Mouse (Mus musculus) midbrain, embryonic 12.5 days (tissue): ENCODE results near the gene Prdm8. TPM values are rescaled to one million over a fixed set of nuclear protein-coding genes. Genes with fewer than 3 reads are reported as not detected.

Experiments
- ATAC-seq: fragments of 200-750 bp; cut with Nextera tagmentation; 2 replicates; pipeline ENCODE4 v1.8.0; 2017; ENCODE audit warnings: low read depth, moderate TSS enrichment, moderate library complexity; ENCODE audit not compliant: low FRiP score
- H3K27ac ChIP-seq: fragments of 300-500 bp; sonication (generic); replicated peaks from 2 replicates; pipeline ENCODE4 v1.5.1; 2016; ENCODE audit warnings: mild to moderate bottlenecking
- H3K27me3 ChIP-seq: fragments of 300-500 bp; sonication (generic); 2 replicates; pipeline ENCODE4 v1.6.1; 2016; ENCODE audit warnings: mild to moderate bottlenecking
- H3K36me3 ChIP-seq: fragments of 300-500 bp; sonication (generic); 2 replicates; pipeline ENCODE4 v1.6.1; 2016
- H3K4me1 ChIP-seq: fragments of 300-500 bp; sonication (generic); 2 replicates; pipeline ENCODE4 v1.6.1; 2016
- H3K4me2 ChIP-seq: fragments of 300-500 bp; sonication (generic); replicated peaks from 2 replicates; pipeline ENCODE4 v1.6.1; 2016; ENCODE audit warnings: mild to moderate bottlenecking, moderate library complexity
- H3K4me3 ChIP-seq: fragments of 300-500 bp; sonication (generic); 2 replicates; pipeline ENCODE4 v1.5.1; 2016; ENCODE audit warnings: mild to moderate bottlenecking
- H3K9ac ChIP-seq: fragments of 300-500 bp; sonication (generic); replicated peaks from 2 replicates; pipeline ENCODE4 v1.6.1; 2016; ENCODE audit warnings: mild to moderate bottlenecking, moderate library complexity
- H3K9me3 ChIP-seq: fragments of 300-500 bp; sonication (generic); 2 replicates; pipeline ENCODE4 v1.6.1; 2016; ENCODE audit warnings: mild to moderate bottlenecking
- WGBS: fragments of 180-500 bp; shearing (Covaris S2); methylation state at CpG from one replicate; pipeline ENCODE4 v1.1.7; 2016; 5-methylcytosine and 5-hydroxymethylcytosine counted together
- polyA plus RNA-seq: library from polyadenylated mRNA; unstranded; fragments of >200 nt; fragmentation: Nextera tagmentation; extraction: Ambion mirVana; gene quantifications from 2 replicates; pipeline ENCODE4 v1.2.1, GENCODE M21; 2016

Gene Prdm8
- 1.7 and 3.3 TPM in 2 replicates for polyA plus RNA-seq

DNA sequence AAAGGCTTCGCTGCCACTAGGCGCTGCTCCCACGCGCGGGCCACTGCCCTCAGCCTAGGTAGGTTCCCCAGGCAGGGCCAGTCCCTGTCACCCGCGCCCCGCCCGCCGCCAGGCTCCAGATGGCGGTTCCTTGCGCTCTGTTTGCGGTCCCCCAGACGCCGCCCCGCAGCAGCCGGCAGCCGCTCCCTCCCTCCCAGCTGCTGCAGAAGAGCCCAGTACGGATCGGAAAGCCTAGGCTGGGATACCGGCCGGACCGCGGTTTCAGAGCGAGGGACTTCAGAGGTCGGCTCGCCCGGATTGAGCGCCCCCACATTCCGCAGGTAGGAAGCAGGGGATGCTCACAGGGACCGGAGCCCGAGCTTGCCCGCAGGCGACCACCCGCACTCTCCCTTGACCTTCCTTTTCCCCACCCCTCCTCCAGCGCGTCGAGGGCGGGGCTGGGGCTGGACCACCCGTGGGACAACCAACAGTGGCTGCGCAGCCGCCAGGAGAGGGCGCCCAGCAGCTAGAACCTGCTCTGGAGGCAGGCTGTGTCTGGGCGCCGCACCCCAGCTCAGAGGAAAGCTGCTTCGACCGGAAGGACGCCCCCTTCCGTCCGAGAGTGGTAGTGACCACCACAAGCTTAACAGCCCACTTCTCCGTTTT is at the start of gene Prdm8:
Gene Prdm8 (plus strand): TSS at position 19 of the 645 bp plus-strand sequence.
- peaks cover 45% of the 10 kb centered on the region for H3K4me1 ChIP-seq
- 0 out of 2 replicates have a peak within 1 kb of the TSS, but pooled peaks have one; percentile 28 for H3K9ac ChIP-seq
- no peak within 1 kb of the TSS; the same call in 1 of the 2 replicates for H3K27ac ChIP-seq
- H3K27me3 ChIP-seq = peaks cover 73% of the 10 kb centered on the region
- H3K4me3 ChIP-seq = peak within 1 kb of the TSS; percentile 53
- under 1% methylated on average over 50 of the region's 51 CpGs for WGBS
- H3K36me3 ChIP-seq = no peaks in the 10 kb centered on the region
- no peaks in the 10 kb centered on the region for H3K9me3 ChIP-seq
- peak; percentile 93 for ATAC-seq
- peak within 1 kb of the TSS; percentile 72 for H3K4me2 ChIP-seq

DNA sequence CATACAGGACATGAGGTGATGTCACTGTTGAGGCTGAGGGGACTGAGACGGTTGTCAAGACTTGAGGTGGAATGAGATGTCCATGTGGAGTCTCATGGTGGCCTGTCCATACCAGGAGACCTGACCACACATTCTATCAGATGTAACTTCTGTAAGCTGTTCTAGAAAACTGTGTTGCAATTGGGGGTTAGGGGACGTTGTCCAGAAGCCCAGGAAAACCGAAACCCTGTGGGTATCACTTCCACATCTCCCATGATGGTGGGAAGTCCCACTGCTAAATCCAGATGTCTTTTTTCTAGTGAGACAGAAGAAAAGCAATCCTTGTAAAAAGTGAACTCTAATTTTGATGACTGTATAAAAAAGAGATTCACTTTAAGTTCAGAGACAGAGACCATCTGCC is 39.9 kb upstream of the Prdm8 start:
- Histone ChIP-seq H3K36me3 (no peaks in the 10 kb centered on the region), H3K4me1 (no peaks in the 10 kb centered on the region), H3K4me2 (no peak overlapping the region), H3K4me3 (no peak overlapping the region), H3K9me3 (no peaks in the 10 kb centered on the region), H3K27me3 (no peaks in the 10 kb centered on the region), H3K27ac (no peak overlapping the region), H3K9ac (no peak overlapping the region)
- no peak for ATAC-seq
- 88% methylated on average over 3 of the region's 3 CpGs for WGBS

DNA sequence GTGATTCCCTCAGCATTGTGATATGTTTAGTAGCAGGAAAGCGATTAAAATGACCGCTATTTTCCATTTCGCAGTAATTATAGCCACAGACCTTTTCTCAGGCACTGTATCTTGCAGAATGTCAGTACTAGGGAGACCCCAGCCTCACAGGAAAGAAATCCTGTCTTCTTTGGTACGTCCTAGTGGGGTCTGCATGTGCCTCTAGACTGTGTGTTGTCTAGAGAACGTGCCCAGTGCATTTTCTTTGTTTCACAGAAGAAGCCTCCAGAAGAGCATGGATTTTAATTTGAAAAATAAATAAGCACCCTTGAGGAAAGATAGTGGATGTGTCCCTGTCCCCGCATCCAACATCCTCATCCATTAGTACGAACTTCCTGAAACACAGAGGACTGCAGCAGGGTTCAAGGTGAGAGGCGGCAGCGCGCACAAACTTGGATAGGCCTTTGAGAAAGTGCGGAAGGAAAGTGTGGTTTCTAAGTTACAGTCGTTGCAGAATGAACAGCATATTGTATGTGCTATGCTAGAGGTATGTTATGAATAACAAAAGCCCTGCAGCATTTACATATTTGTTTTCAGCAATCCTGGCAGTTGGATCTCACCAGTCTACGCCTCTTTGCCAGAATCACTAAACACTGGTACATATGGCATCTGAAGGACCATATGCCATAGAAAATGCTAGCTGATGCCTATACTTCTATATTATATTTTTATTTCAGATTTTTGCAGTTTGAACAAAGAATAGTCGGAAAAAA is 28.3 kb upstream of the Prdm8 start:
- H3K27ac ChIP-seq = 0 out of 2 replicates have a peak overlapping the region, but pooled peaks have one; percentile 12
- H3K36me3 ChIP-seq = no peaks in the 10 kb centered on the region
- peaks cover 6% of the 10 kb centered on the region; the same call in 1 of the 2 replicates for H3K4me1 ChIP-seq
- WGBS = 78% methylated on average over 14 of the region's 14 CpGs
- no peaks in the 10 kb centered on the region for H3K9me3 ChIP-seq
- H3K4me3 ChIP-seq = no peak overlapping the region
- no peak overlapping the region for H3K9ac ChIP-seq
- ATAC-seq = peak; percentile 71; the same call in 1 of the 2 replicates
- H3K4me2 ChIP-seq = no peak overlapping the region
- H3K27me3 ChIP-seq = no peaks in the 10 kb centered on the region

DNA sequence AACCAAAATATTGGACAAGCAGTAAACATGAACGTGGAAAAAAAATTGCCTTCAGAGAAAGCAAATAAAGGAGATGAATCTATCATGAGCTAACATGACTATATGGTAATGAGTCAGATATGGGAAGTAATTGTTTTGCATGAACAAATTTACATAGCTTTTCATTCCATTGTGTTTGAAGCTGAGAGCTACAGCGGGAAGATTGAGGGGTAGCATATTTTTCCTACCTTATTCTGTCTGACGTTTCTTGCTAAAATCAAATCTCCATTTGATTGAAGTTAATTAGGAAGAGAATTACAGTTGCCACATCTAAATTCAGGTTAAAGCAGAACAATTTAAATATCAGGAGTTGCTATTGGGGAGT is 27.7 kb upstream of the Prdm8 start:
- H3K9me3 ChIP-seq = no peaks in the 10 kb centered on the region
- no peak overlapping the region for H3K4me3 ChIP-seq
- no peak overlapping the region for H3K27ac ChIP-seq
- peaks cover 6% of the 10 kb centered on the region; the same call in 1 of the 2 replicates for H3K4me1 ChIP-seq
- ATAC-seq = no peak
- no peak overlapping the region for H3K9ac ChIP-seq
- WGBS = 61% methylated on average over 3 of the region's 3 CpGs
- H3K4me2 ChIP-seq = no peak overlapping the region
- H3K27me3 ChIP-seq = no peaks in the 10 kb centered on the region
- no peaks in the 10 kb centered on the region for H3K36me3 ChIP-seq

DNA sequence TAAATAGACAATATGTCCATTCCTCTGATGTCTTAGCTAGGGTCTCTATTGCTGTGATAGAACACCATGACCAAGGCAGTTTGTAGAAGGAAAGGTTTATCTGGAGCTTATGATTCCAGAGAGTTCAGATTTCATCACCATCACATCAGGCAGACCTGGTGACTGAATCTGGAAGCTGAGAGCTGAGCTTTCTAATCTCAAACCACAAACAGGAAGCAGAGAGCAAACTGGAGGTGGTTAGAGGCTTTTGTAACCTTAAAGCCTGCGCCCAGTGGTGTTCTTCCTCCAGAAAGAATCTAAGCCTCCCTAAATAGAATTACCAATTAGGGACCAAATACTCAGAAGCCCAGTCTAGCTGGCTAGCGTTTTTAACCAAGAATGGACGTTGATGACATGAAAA is 20.1 kb upstream of the Prdm8 start:
- ATAC-seq = no peak
- WGBS = 71% methylated on average over 3 of the region's 3 CpGs

DNA sequence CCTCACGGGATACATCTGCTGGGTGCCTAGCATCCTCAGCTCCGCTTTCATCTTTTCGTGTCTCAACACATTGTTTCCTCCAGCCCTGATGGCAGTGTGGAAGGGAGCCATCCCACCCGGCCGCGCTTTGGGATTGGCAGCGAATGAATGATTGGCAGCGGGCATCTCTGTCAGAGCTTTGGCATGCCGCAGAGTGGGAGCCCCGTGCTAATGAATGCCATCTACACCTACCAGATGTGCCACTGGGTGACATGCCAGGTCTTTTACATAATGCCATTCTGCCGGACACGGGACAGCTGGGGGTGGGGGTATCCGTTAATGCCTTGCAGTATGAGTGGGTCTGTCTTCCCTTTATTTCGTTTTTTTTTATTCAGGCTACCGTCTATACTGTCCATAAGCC is 882 bp upstream of the Prdm8 start:
- peak overlapping the region; percentile 72 for H3K4me2 ChIP-seq
- H3K27ac ChIP-seq = no peak overlapping the region
- peaks cover 61% of the 10 kb centered on the region for H3K27me3 ChIP-seq
- H3K4me1 ChIP-seq = peaks cover 45% of the 10 kb centered on the region
- no peaks in the 10 kb centered on the region for H3K36me3 ChIP-seq
- no peak overlapping the region for H3K9ac ChIP-seq
- WGBS = 1% methylated on average over 15 of the region's 15 CpGs
- no peak overlapping the region for H3K4me3 ChIP-seq
- H3K9me3 ChIP-seq = no peaks in the 10 kb centered on the region
- no peak for ATAC-seq

More for the DNA sequence above, 20.1 kb upstream of the Prdm8 start:
- Histone ChIP-seq H3K27me3 (no peaks in the 10 kb centered on the region), H3K9ac (no peak overlapping the region), H3K36me3 (no peaks in the 10 kb centered on the region), H3K27ac (no peak overlapping the region), H3K4me3 (no peak overlapping the region), H3K4me1 (no peaks in the 10 kb centered on the region), H3K4me2 (no peak overlapping the region), H3K9me3 (no peaks in the 10 kb centered on the region)

DNA sequence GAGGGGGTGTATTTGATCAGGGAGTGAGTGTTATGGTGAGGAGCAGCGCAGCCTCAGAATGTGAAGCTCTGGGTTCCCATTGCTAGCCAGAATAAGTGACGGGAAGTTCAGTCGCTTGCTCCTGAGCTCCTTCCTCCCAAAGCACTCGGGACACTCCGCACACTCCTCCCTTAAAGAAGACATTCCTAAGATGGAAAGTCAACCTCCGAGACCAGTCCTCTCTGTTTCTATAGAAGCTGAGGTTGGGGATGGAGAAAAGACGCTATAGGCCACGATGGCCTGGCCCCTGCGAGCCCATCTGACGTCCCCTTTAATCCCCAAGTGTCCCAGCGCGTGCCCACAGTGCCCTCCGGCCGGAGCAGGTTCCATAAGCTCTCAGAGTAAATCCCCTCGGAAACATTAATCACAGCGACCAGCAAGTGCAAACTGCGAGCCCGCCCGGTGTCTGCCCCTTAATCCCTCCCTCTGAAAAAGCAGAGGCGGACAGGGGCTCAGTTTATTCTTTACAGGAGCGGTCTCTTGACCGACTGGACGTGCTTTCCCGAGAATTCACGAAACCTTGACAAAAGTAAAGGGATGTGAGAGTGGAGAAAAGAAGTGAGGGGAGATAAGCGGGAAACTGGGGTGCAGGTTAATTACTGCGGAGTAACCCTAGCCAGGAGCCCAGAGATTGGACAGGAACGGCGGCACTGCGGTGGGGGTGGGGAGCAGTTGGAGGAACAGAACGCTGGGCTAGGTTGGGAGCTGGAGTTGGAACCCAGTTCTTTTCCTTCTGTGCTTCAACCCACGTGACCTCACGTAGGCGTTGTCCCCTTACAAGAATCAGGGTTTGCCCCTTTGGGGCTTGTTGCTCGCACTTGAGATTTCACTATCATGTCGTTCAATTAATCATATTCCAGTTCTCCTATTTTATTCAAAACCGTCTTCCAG is 1.6 kb downstream of the Prdm8 start:
- no peaks in the 10 kb centered on the region for H3K9me3 ChIP-seq
- H3K4me1 ChIP-seq = peaks cover 48% of the 10 kb centered on the region
- H3K36me3 ChIP-seq = no peaks in the 10 kb centered on the region
- H3K27me3 ChIP-seq = peaks cover 87% of the 10 kb centered on the region
- H3K4me2 ChIP-seq = peak overlapping the region; percentile 72
- peak overlapping the region; percentile 53 for H3K4me3 ChIP-seq
- WGBS = under 1% methylated on average over 36 of the region's 37 CpGs
- ATAC-seq = no peak
- H3K27ac ChIP-seq = no peak overlapping the region
- no peak overlapping the region for H3K9ac ChIP-seq

DNA sequence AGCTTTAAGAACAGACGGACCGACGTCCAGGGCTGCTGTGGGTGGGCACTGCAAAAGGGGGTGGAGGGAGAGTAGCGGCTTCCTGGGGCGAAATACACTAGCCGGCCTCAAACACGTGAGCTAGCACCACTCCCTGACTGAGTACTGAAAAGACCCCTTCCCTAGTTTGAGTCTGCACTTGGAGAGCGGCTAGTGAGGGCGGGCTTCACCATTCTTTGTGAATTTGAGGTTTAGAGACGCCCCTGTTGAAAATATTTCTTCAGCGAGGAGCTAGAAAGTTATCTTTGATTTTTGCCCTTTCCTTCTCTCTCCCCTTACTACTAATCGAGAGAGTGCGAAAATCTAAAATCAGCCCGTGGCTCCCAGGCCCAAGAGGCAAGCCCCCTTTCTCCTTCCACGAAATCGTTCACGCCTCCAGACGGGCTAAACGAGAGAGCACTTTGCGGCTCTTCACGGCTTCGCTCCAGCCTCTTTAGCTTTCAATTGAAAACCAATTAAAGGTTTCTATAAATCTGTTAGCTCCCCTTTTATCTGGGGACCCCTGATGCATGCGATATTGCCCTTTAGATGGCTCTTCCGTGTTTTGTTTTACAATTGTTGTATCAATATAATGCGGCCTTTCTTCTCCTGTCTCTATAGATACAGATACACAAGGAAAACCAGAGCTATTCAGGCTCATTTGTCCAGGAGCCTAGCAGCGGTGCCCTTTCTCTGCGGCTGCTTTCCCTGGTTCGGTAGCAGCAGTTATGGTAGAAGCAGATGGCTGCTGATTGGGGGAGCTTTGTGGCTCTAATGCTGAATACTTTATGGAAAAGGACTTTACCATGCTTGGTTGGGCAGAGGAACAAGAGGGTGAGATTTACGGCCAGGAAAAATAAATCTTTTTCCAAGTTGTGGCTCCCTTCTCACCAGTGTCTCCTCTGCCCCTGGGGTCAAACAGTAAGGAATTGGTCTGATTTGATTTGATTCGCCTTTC is 2.7 kb downstream of the Prdm8 start:
- H3K27ac ChIP-seq = 0 out of 2 replicates have a peak overlapping the region, but pooled peaks have one; percentile 2
- WGBS = under 1% methylated on average over 30 of the region's 30 CpGs
- no peak overlapping the region for H3K9ac ChIP-seq
- H3K27me3 ChIP-seq = peaks cover 92% of the 10 kb centered on the region
- H3K36me3 ChIP-seq = no peaks in the 10 kb centered on the region
- peak overlapping the region; percentile 53; the same call in 1 of the 2 replicates for H3K4me3 ChIP-seq
- H3K4me2 ChIP-seq = peak overlapping the region; percentile 72
- ATAC-seq = no peak
- no peaks in the 10 kb centered on the region for H3K9me3 ChIP-seq
- peaks cover 48% of the 10 kb centered on the region for H3K4me1 ChIP-seq

DNA sequence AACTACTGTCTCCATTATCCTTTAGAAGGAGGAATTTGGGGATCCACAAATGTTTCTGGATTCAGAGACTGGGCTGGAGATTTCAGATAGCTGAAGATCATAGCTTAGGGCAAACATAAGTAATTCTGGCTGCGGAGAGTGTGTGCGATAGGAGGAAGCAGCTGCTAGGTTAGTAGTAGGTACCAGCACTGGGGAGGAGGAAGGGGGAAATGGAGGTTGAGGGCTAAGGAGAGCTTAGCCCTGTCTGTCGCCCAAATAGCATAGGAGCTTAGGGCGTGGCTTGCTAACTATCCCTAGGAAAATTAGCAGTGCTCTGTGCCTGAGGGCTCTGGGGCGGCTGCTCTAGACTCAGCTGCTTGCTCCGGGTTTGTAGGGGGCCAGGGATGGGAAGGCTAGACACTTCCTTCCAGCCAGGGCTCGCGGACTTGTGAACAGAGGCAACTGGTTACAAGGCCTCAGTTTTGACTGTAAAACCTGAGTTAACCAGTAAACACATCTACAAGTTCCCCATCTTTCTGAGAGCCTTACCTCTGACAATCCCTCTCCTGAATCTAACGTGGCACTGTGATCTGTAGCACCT is 4.7 kb downstream of the Prdm8 start:
- no peak overlapping the region for H3K4me2 ChIP-seq
- no peaks in the 10 kb centered on the region for H3K9me3 ChIP-seq
- no peak overlapping the region for H3K27ac ChIP-seq
- H3K27me3 ChIP-seq = peaks cover 94% of the 10 kb centered on the region
- H3K4me1 ChIP-seq = peaks cover 40% of the 10 kb centered on the region
- H3K4me3 ChIP-seq = no peak overlapping the region
- 4% methylated on average over 9 of the region's 9 CpGs for WGBS
- no peak overlapping the region for H3K9ac ChIP-seq
- H3K36me3 ChIP-seq = no peaks in the 10 kb centered on the region
- ATAC-seq = no peak

DNA sequence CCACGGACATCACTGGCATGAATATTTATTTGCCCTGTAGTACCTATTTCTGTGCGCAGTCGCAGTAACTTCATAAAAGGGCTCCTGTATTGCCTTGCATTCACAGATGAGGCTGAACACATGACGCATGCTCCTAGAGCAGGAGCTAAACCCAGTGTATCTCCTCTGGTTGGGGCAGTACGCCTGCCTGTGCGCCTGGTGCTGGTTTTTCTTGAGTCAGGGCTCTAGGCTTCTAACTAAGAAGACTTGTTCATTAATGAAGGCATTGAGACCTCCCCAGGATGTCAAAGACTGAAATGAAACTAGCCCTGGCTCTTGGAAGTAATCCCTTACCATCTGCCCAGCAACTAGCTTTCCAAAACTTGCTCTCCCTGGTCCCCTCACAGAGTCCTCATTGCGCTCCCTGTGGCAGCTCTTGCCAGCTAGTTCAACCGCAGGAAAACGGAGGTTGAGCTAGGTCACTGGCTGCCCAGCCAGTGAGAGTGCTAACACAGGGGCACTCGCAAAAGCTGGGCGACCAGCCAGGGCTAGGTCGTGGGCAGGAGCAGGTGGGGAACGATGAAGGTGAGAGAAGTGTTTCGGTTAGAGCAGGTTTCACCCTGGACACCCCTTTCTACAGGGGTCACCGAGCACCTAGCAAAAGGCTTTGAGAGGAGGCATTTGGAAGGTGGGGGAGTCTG is 5.6 kb downstream of the Prdm8 start:
- no peak overlapping the region for H3K4me3 ChIP-seq
- H3K27me3 ChIP-seq = peaks cover 91% of the 10 kb centered on the region
- peaks cover 35% of the 10 kb centered on the region for H3K4me1 ChIP-seq
- H3K36me3 ChIP-seq = no peaks in the 10 kb centered on the region
- H3K4me2 ChIP-seq = no peak overlapping the region
- WGBS = 3% methylated on average over 15 of the region's 15 CpGs
- no peak overlapping the region for H3K9ac ChIP-seq
- no peak overlapping the region for H3K27ac ChIP-seq
- H3K9me3 ChIP-seq = no peaks in the 10 kb centered on the region
- ATAC-seq = no peak; the same call in 1 of the 2 replicates
